Mouse (Mus musculus) forebrain, embryonic 10.5 days (tissue): ENCODE measurements around the gene Mctp2. TPM values are rescaled to one million over a fixed set of nuclear protein-coding genes. Genes with fewer than 3 reads are reported as not detected.

Experiments
- DNase-seq: peaks from one replicate; pipeline ENCODE4 v3.0.0-alpha.2; 2017; ENCODE audit warnings: low spot score; ENCODE audit errors: extremely low spot score
- H3K27ac ChIP-seq: fragments of 300-500 bp; sonication (generic); 2 replicates; pipeline ENCODE4 v1.5.1; 2016; ENCODE audit warnings: mild to moderate bottlenecking
- H3K27me3 ChIP-seq: fragments of 300-500 bp; sonication (generic); 2 replicates; pipeline ENCODE4 v1.6.1; 2016; ENCODE audit warnings: mild to moderate bottlenecking; ENCODE audit not compliant: poor library complexity, severe bottlenecking
- H3K36me3 ChIP-seq: fragments of 300-500 bp; sonication (generic); replicated peaks from 2 replicates; pipeline ENCODE4 v1.6.1; 2016; ENCODE audit warnings: mild to moderate bottlenecking, moderate library complexity
- H3K4me1 ChIP-seq: fragments of 300-500 bp; sonication (generic); 2 replicates; pipeline ENCODE4 v1.6.1; 2016
- H3K4me3 ChIP-seq: fragments of 300-500 bp; sonication (generic); 2 replicates; pipeline ENCODE4 v1.5.1; 2016; ENCODE audit warnings: mild to moderate bottlenecking, moderate library complexity
- H3K9me3 ChIP-seq: fragments of 300-500 bp; sonication (generic); 2 replicates; pipeline ENCODE4 v1.6.1; 2016; ENCODE audit warnings: mild to moderate bottlenecking, moderate library complexity
- WGBS: fragments of 180-500 bp; shearing (Covaris S2); methylation state at CpG from one replicate; pipeline ENCODE4 v1.1.7; 2016; 5-methylcytosine and 5-hydroxymethylcytosine counted together
- polyA plus RNA-seq: library from polyadenylated mRNA; unstranded; fragments of >200 nt; fragmentation: Nextera tagmentation; extraction: Ambion mirVana; gene quantifications from 2 replicates; pipeline ENCODE4 v1.2.1, GENCODE M21; 2016

Gene Mctp2
- polyA plus RNA-seq, 1 experiment from 2014 or later = 0.14 TPM

DNA sequence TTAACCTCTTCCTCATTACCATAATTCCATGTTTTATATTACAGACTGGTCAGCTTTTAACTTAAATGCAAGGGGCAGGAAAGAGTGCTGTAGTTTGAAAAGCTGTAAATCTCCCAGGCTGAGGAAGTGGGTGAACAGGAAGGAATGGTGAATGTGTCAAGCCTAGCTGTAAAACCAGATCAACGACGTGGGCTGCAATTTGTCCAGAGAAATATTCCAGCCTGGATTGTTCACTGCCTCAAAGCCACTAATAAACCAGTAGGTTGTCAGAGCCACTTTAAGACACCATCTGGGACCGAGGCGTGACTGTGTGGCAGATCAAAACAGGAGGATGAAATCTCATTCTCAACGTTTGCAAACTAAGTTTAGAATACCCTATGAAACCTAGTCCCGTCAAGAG lies 99.6 kb downstream of the Mctp2 start:
- no peaks in the 10 kb centered on the region for H3K4me1 ChIP-seq
- 91% methylated on average over 6 of the region's 6 CpGs for WGBS

DNA sequence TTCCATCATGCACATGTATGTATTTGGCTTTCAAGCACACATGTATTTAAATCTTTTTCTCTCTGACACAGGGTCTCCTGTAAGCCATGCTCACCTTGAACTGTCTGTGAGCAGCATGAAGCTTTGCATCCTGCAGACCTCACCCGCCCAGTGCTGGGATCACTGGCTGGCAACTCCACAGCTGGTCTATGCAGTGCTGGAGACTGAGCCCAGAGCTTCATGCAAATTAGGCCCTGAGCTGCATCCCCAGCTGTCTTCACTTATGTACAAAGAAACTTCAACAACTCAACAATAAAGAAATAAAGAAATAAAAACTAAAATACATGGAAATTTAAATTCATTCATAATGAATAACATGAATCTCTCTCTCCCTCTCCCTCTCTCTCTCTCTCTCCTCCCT lies 110.7 kb downstream of the Mctp2 start:
- H3K4me1 ChIP-seq = no peaks in the 10 kb centered on the region
- no peaks in the 10 kb centered on the region for H3K36me3 ChIP-seq
- DNase-seq = no peak
- no peaks in the 10 kb centered on the region for H3K9me3 ChIP-seq
- no peak overlapping the region for H3K4me3 ChIP-seq
- H3K27ac ChIP-seq = no peak overlapping the region
- 85% methylated on average over 1 of the region's 1 CpGs for WGBS
- no peaks in the 10 kb centered on the region for H3K27me3 ChIP-seq

More for the DNA sequence above, 99.6 kb downstream of the Mctp2 start:
- no peaks in the 10 kb centered on the region for H3K9me3 ChIP-seq
- no peak for DNase-seq
- no peak overlapping the region for H3K4me3 ChIP-seq
- H3K27ac ChIP-seq = no peak overlapping the region
- H3K27me3 ChIP-seq = no peaks in the 10 kb centered on the region
- no peaks in the 10 kb centered on the region for H3K36me3 ChIP-seq

DNA sequence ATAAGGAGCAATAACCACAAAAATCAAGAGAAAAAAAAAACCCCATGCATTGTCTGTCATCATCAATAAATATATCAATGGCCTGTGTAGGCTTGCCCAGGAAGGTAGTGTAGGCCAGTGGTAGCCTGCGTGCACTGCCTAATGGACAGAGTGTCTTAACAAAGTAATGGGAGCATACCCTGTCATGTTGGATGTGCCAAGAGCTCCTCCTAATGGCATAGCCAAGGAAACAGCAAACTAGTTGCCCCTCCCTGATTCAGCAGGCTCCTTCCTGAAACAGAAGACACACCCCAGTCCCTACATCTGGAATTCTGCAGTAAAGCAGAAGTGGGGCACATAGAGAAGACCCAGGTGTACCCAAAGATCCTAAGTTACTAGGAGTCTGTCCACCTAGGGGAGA lies 113.1 kb downstream of the Mctp2 start:
- 64% methylated on average over 1 of the region's 1 CpGs for WGBS
- no peaks in the 10 kb centered on the region for H3K4me1 ChIP-seq

DNA sequence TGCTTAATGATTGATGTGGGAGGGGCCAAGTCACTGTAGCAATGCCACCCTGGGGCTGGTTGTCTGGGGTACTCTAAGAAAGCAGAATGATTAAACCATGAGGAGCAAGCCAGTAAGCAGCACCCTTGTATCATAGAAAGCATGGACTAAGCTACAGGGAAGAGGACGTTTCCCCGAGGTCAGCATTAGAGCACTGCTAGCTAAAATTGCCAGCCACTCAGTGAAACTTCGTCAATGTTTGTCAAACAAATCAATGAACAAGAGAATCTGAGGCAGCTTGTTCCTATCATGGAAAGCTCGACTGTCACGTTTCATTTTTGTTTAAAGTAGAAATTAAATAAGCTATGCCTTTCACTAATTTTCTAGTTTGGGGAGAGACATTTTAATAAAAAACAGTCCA lies 124.8 kb downstream of the Mctp2 start:
- H3K9me3 ChIP-seq = no peaks in the 10 kb centered on the region
- no peak overlapping the region for H3K27ac ChIP-seq
- no peaks in the 10 kb centered on the region for H3K36me3 ChIP-seq
- no peak for DNase-seq
- H3K4me1 ChIP-seq = no peaks in the 10 kb centered on the region
- WGBS = 80% methylated on average over 5 of the region's 5 CpGs
- H3K27me3 ChIP-seq = no peaks in the 10 kb centered on the region
- H3K4me3 ChIP-seq = no peak overlapping the region

More for the DNA sequence above, 113.1 kb downstream of the Mctp2 start:
- H3K27me3 ChIP-seq = no peaks in the 10 kb centered on the region
- no peak for DNase-seq
- no peaks in the 10 kb centered on the region for H3K36me3 ChIP-seq
- no peak overlapping the region for H3K27ac ChIP-seq
- H3K4me3 ChIP-seq = no peak overlapping the region
- H3K9me3 ChIP-seq = no peaks in the 10 kb centered on the region

DNA sequence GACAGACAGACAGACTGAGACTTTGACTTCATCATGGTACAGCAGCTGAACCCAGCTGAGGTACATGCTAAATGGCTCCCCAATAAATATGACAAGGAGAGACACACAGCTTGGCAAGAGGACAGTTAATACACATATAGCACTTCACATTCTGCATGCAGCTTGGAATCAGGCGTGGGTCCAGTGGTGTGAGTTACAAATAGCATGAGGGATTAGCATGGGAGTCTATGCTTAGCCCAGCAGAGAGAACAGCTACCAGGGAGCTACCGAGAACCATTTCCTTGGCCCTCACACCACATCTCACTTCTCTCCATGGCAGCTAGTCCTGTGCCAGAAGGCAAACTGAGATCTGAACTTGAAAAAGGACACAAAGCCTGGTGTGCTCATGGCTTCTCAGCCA lies 137.1 kb downstream of the Mctp2 start:
- Histone ChIP-seq H3K9me3 (no peaks in the 10 kb centered on the region), H3K36me3 (no peaks in the 10 kb centered on the region), H3K4me3 (no peak overlapping the region), H3K27me3 (no peaks in the 10 kb centered on the region), H3K4me1 (no peaks in the 10 kb centered on the region), H3K27ac (no peak overlapping the region)
- WGBS = 72% methylated on average over 2 of the region's 2 CpGs
- DNase-seq = no peak

DNA sequence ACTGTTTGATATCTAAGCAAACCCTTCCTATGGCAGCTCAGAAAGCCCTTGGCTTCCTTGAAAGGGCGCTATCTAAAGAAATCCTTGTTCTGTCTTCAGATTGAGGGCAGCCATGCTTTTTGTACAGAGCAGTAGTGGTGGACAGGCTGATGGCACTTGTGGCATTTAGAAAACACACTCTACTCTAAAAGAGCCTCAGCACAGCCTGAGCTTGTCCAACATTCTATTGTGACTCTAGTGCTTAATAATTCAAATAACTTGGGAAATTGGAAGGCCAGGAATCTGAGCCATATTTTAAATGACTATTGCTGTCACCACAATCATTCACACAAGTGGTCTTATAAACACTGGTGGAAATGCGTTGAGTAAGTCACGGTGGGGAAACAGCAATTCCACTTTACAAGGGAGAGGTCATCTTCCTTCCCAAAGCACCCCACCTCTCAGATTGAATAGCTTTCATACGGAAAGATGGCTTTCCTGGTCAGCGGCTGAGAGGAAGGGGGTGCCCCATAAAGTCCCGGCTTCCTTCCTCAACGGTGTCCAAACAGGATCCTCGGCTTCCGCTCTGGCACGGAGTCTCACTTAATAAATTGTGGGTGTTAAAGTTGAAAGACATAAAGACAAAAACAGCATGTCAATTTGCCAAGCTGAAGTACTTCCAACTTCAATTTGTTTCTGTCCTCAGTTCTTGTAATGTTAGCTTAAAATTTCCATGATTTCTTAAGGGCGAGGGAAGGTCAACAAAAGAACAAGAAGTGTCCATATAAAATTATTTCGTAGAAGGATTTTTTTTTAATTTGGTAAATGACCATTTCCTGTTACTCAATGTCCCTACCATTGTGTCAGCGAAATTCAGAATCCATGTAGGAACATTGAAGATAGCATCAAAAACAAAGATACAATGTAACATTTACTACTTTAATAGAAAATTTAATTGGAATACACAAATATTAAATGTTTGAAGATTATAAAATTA lies 140.4 kb downstream of the Mctp2 start:
- Histone ChIP-seq H3K4me3 (no peak overlapping the region), H3K9me3 (no peaks in the 10 kb centered on the region), H3K27ac (no peak overlapping the region), H3K4me1 (peaks cover 4% of the 10 kb centered on the region; the same call in 1 of the 2 replicates), H3K36me3 (no peaks in the 10 kb centered on the region), H3K27me3 (no peaks in the 10 kb centered on the region)
- WGBS = 85% methylated on average over 13 of the region's 13 CpGs
- DNase-seq = no peak

DNA sequence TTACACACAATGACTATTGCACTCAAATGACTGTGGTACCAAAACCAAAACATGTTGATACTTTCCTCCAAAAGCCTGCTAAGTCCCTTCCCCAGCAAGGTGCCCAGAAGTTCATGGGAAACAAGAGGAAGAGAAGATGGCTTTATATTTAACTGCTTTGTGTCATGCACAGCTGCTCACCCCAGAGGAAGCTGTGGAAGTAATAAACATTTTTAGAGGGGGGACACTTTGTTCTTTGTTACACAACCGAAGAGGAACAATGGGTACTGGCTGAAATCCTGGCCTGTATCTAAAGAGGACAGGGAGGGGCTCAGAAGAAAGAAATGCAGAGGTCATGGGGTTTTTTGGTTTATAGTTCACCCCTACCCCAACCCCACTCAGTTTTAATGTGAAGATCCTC lies 144.2 kb downstream of the Mctp2 start:
- 6% methylated on average over 1 of the region's 1 CpGs for WGBS
- Histone ChIP-seq H3K27ac (no peak overlapping the region), H3K9me3 (no peaks in the 10 kb centered on the region), H3K27me3 (no peaks in the 10 kb centered on the region), H3K4me3 (no peak overlapping the region), H3K36me3 (no peaks in the 10 kb centered on the region), H3K4me1 (peaks cover 4% of the 10 kb centered on the region; the same call in 1 of the 2 replicates)
- DNase-seq = no peak

DNA sequence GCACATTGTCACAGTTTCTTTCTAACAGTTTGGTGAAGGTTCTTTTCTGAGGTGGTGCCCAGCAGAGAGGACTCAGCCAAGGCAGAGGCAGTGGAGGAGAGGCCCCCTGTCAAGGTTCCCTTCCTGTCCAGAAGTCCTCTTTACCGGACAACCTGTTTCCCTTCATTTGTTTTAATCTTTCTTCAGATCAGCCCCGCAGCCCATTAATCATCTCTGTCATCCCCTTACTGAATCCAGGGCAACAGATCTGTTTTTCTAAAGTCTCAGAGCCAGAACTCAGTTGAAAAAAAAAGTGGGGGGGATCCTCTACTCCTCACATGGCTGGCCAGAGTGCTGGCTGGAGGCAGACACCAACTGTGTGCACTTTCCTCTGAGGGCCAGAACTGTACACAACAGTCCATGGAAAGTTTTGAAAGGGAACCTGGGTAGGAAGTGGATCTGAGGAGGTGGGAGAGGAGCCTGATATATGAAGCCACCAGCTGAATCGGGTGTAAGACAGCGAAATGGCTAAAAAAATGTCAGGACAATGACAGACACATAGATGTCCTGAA lies 146.8 kb downstream of the Mctp2 start:
- Histone ChIP-seq H3K4me1 (peaks cover 4% of the 10 kb centered on the region; the same call in 1 of the 2 replicates), H3K27me3 (no peaks in the 10 kb centered on the region), H3K27ac (no peak overlapping the region), H3K9me3 (no peaks in the 10 kb centered on the region), H3K4me3 (no peak overlapping the region), H3K36me3 (no peaks in the 10 kb centered on the region)
- no peak for DNase-seq
- 85% methylated on average over 4 of the region's 4 CpGs for WGBS

DNA sequence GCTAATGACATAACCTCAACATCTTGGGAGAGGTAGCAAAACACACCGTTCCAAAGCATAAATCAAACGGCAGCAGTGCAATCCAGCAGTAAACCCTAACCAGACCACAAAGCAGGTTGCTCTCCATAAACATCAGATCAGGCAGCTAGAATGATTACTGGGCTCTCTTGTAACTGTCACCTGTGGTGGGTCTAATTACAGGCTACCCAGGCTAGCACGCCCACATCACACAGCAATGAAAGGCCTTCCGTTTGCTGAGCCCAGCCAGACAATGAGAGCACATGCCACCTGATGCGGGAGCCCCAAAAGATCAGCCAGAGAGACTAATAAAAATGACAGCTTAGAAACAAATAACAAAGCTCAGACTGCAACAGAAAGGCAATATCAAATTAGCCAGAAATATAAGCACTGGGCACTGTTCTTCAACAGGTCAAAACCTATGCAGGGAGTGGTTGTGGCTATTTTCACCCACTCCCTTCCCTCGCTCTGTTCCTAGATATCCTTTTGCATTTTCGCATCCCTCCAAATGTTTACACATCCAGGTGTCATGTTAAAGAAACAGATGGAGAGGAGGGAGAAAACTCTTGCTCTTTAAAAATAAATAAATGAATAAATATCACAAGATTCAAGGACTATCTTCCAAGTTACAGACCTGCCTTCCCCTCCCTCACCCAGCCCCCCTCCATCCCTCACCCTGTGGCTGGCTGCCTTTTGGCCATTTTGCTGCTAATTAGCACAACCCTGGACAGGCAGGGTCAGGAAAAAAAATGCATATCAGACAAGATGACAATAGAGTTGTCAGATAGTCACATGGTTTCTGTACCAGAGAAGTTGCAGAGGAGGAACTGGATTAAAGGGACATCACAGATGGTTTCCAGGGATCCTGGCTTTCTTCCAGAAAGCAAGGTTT lies 155.4 kb downstream of the Mctp2 start:
- H3K27ac ChIP-seq = no peak overlapping the region
- H3K27me3 ChIP-seq = peaks cover 58% of the 10 kb centered on the region
- peak; percentile 29 for DNase-seq
- WGBS = 37% methylated on average over 7 of the region's 7 CpGs
- no peak overlapping the region for H3K4me3 ChIP-seq
- no peaks in the 10 kb centered on the region for H3K36me3 ChIP-seq
- H3K9me3 ChIP-seq = no peaks in the 10 kb centered on the region
- H3K4me1 ChIP-seq = peaks cover 26% of the 10 kb centered on the region

DNA sequence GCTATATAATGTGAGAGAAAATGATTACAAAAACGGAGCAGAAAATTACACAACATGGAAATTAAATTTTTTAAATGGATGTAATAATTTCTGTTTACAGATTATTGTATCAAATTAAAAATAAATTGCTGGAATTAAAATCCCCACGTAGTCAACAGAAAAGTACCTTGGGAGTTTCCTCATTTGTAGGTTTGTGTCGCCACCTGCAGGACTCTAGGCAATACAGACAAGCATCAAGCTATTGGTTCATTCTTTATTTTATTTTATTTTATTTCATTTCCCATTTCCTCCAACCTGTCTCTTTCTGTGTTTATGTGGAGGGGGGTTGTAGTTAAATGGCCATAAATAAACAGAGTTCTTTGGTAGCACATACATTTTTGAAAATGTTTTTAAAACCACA lies 157.3 kb downstream of the Mctp2 start:
- no peaks in the 10 kb centered on the region for H3K36me3 ChIP-seq
- WGBS = 28% methylated on average over 3 of the region's 3 CpGs
- DNase-seq = no peak
- H3K27ac ChIP-seq = no peak overlapping the region
- no peak overlapping the region for H3K4me3 ChIP-seq
- H3K27me3 ChIP-seq = peaks cover 58% of the 10 kb centered on the region
- no peaks in the 10 kb centered on the region for H3K9me3 ChIP-seq
- peaks cover 26% of the 10 kb centered on the region for H3K4me1 ChIP-seq

DNA sequence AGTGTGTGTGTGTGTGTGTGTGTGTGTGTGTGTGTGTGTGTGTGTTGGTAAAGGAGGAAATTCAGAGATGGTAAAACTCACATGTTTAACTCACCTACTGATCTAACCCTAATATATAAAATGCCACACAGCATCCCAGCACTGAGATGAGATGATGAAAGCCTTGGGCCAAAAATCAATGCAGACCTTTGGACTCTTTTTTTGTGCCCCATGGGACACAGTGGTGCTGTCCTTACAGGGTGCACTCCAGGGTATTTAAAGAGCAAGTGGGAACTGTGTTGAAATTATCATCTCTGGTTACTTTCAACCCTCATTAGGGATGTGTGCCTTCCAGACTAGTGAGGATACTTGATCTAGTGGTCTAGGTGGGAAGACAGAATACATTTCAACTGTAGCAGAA lies 159.6 kb downstream of the Mctp2 start:
- Histone ChIP-seq H3K36me3 (no peaks in the 10 kb centered on the region), H3K27ac (no peak overlapping the region), H3K27me3 (peaks cover 39% of the 10 kb centered on the region), H3K4me1 (peaks cover 26% of the 10 kb centered on the region), H3K9me3 (no peaks in the 10 kb centered on the region), H3K4me3 (no peak overlapping the region)
- DNase-seq = no peak

DNA sequence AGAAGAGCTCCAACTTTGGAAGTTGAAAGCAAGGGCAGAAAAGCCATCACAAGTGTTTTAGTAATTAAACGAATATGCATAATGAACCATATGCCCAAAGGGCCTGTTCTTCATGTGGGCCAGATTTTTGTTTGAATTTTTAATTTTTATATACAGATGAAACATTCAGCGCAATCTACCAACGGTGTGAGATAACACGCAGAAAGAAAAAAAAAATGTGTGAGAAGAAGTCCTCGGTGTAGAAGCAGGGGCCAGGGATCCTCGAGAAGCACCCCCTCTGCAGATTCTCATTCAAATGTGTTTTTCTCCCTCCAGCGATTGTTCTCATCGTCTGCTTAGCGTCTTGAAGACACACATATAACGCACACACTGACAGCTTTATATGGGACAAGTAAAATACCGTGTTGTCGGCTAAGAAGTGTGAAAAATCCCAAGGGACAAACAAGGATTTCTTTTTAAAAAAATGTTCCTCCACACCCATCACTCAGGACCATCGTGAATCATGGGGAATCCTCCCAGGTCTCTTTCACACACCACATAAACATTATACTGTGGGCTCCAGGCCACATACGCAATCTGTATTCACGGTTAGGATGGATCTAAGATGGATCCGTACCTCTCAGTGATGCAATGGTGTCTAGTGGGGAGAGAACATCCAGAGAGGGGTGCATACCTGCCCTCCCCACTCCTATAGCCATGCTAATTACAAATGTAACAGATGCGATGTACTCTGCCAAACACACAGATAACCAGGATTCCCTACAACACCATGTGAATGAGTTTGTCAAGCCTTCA lies 160.5 kb downstream of the Mctp2 start:
- DNase-seq = no peak
- H3K27me3 ChIP-seq = peaks cover 34% of the 10 kb centered on the region
- peaks cover 18% of the 10 kb centered on the region for H3K4me1 ChIP-seq
- WGBS = 86% methylated on average over 17 of the region's 17 CpGs
- no peak overlapping the region for H3K4me3 ChIP-seq
- no peak overlapping the region for H3K27ac ChIP-seq
- H3K36me3 ChIP-seq = no peaks in the 10 kb centered on the region
- H3K9me3 ChIP-seq = no peaks in the 10 kb centered on the region
